Mouse (Mus musculus): ENCODE data around the gene Ndufaf7. TPM values are rescaled to one million over a fixed set of nuclear protein-coding genes. Genes with fewer than 3 reads are reported as not detected.

Gene Ndufaf7
- polyA plus RNA-seq, 1 experiment from 2014 or later: 46.5 TPM

DNA sequence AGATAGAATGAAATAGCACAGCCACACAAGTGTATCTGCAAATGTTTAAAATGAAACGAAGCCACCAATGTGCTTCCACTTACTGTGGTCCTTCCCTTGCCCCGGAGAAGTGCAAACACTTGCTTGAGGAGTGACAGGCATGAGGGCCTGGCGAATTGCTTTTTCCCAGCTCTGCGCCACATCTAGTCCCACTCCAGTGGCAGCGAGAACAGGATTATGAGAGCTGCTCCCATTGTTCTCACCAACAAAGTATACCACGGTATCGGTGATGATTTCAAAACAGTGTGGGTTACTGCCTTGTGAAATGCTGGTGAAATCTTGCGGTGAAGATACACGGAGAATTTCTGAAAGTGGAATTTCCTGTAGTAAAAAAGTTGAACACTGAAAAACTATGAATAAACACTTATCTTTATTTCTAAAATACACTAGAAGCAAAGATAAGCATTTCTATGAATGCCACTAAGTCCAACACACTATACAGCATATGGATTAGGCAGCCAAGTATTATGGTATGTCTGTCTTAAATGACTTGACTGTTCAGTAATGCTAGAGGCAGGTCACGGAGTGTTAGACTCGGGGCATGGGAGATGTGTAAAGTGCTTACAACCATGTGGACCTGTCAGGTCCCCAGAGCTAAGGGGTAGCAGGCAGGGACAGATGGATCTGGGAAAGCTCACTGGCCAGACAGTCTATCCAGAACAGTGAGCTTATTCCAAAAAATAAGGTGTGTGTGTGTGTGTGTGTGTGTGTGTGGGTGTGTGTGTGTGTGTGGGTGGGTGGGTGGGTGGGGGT is 29.4 kb downstream of the Ndufaf7 start:
- ATAC-seq (ENCODE audit: insufficient number of reproducible peaks, low FRiP score, low TSS enrichment, low read depth) (no peak), DNase-seq (ENCODE audit: low spot score) (no peak)
- H3K27ac ChIP-seq (replicated peaks; ENCODE audit: low read depth, low read length): no peak overlapping the region
- H3K4me1 ChIP-seq (ENCODE audit: control insufficient read depth, insufficient read depth, low read length): no peaks in the 10 kb centered on the region
- H3K4me3 ChIP-seq (ENCODE audit: low read depth, low read length): no peak overlapping the region
- H3K27me3 ChIP-seq (ENCODE audit: control insufficient read depth, insufficient read depth, low read length): no peaks in the 10 kb centered on the region
- no peak overlapping the region for H3K9ac ChIP-seq (ENCODE audit: low read length)
- H3K9me3 ChIP-seq (ENCODE audit: control insufficient read depth, low read length): no peaks in the 10 kb centered on the region
- no peak overlapping the region for H3K4me2 ChIP-seq (ENCODE audit: low read depth, severe bottlenecking)
- WGBS: 93% methylated on average over 11 of the region's 11 CpGs
- H3K36me3 ChIP-seq (ENCODE audit: control insufficient read depth, insufficient read depth, low read length): peaks cover 6% of the 10 kb centered on the region; the same call in 1 of the 2 replicates

DNA sequence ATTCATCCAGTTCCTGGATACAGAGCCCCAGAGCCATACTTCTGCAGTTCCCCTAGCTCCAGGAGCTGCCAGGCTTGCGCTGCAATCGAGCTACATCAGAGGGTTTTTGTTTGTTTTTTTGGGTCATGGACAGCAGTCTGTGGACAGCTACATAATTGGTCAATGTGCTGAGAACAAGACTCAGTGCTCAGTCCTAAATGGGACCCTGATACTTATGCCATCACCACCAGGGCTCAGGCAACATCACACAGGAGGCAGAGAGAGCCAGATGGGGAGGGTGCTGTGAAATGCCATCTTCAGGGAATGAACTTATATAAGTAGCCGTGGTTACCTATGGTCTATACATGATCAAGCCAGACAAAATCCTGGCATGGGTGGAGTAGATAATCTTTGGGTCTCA is 31.6 kb downstream of the Ndufaf7 start:
- Histone ChIP-seq H3K4me3 (ENCODE audit: low read depth, low read length) (no peak overlapping the region), H3K27ac (replicated peaks; ENCODE audit: low read depth, low read length) (no peak overlapping the region), H3K4me2 (ENCODE audit: low read depth, severe bottlenecking) (no peak overlapping the region), H3K27me3 (ENCODE audit: control insufficient read depth, insufficient read depth, low read length) (no peaks in the 10 kb centered on the region), H3K4me1 (ENCODE audit: control insufficient read depth, insufficient read depth, low read length) (no peaks in the 10 kb centered on the region), H3K36me3 (ENCODE audit: control insufficient read depth, insufficient read depth, low read length) (no peaks in the 10 kb centered on the region), H3K9ac (ENCODE audit: low read length) (no peak overlapping the region), H3K9me3 (ENCODE audit: control insufficient read depth, low read length) (no peaks in the 10 kb centered on the region)
- no peak for DNase-seq (ENCODE audit: low spot score)
- WGBS: 88% methylated on average over 3 of the region's 3 CpGs
- ATAC-seq (ENCODE audit: insufficient number of reproducible peaks, low FRiP score, low TSS enrichment, low read depth): no peak

DNA sequence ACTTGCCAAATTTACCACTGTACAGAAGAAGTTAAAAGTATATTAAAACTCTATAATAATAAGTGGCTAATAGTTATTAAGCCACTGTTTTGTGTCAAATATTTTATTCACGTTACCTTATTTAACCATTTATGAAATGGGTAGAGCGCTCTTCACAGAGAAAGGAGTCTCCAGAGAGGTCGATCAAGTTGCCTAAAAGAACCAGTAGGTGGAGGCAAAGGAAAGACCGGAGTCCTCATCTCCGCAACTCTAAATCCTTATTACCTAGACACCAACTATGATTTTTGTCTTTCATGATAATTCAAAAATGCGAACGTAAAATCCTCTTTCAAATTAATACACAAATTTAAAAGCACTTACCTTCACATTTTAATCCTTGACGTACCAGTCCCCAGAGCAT is 46.2 kb downstream of the Ndufaf7 start:
- Histone ChIP-seq H3K9me3 (ENCODE audit: control insufficient read depth, low read length) (no peaks in the 10 kb centered on the region), H3K4me3 (ENCODE audit: low read depth, low read length) (no peak overlapping the region), H3K36me3 (ENCODE audit: control insufficient read depth, insufficient read depth, low read length) (no peaks in the 10 kb centered on the region; the same call in 1 of the 2 replicates), H3K27me3 (ENCODE audit: control insufficient read depth, insufficient read depth, low read length) (no peaks in the 10 kb centered on the region), H3K4me1 (ENCODE audit: control insufficient read depth, insufficient read depth, low read length) (no peaks in the 10 kb centered on the region), H3K4me2 (ENCODE audit: low read depth, severe bottlenecking) (no peak overlapping the region), H3K9ac (ENCODE audit: low read length) (no peak overlapping the region), H3K27ac (replicated peaks; ENCODE audit: low read depth, low read length) (no peak overlapping the region)
- ATAC-seq (ENCODE audit: insufficient number of reproducible peaks, low FRiP score, low TSS enrichment, low read depth) (no peak), DNase-seq (ENCODE audit: low spot score) (no peak)
- WGBS: 93% methylated on average over 8 of the region's 8 CpGs

DNA sequence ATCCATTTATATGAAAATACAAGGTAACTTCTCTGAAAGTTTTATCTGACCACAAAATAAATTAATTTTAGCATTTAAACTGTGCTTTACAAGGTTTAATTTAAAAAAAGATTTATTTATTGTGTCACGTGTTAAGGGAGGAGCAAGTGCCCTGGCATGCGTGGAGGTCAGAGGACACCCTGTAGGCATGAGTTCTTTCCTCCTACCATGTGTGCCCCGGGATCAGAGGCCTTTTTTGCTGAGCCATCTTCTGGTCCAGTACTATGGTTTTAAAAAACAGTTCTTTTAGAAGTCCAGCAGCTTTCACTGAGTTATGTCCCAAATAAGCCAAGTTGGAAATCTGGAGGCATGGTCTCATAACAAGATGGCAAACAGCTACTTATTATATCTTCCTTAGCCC is 46.8 kb downstream of the Ndufaf7 start:
- no peaks in the 10 kb centered on the region for H3K27me3 ChIP-seq (ENCODE audit: control insufficient read depth, insufficient read depth, low read length)
- no peaks in the 10 kb centered on the region for H3K9me3 ChIP-seq (ENCODE audit: control insufficient read depth, low read length)
- no peak overlapping the region for H3K4me3 ChIP-seq (ENCODE audit: low read depth, low read length)
- no peak overlapping the region for H3K27ac ChIP-seq (replicated peaks; ENCODE audit: low read depth, low read length)
- H3K36me3 ChIP-seq (ENCODE audit: control insufficient read depth, insufficient read depth, low read length): no peaks in the 10 kb centered on the region; the same call in 1 of the 2 replicates
- no peak overlapping the region for H3K4me2 ChIP-seq (ENCODE audit: low read depth, severe bottlenecking)
- H3K9ac ChIP-seq (ENCODE audit: low read length): no peak overlapping the region
- no peak for DNase-seq (ENCODE audit: low spot score)
- WGBS: 90% methylated on average over 3 of the region's 3 CpGs
- H3K4me1 ChIP-seq (ENCODE audit: control insufficient read depth, insufficient read depth, low read length): no peaks in the 10 kb centered on the region
- no peak for ATAC-seq (ENCODE audit: insufficient number of reproducible peaks, low FRiP score, low TSS enrichment, low read depth)

DNA sequence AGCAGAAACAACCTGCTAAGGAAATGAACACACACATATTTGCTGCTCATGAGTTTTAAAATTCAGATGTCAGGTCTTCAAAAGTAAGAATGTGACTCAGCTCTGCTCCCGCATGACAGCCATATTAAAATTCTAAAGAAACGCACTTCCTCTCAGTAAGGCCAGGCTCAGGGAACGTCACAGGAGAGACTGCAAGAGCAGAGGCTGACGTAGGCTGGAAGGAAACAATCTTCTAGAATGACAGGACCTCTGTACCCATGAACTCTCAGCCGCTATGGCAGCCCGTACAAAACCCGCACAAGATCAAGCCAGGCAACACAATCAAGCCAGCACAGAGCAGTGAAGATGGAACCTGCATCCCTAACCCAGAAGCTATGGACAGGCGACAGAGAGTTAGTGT is 52.1 kb downstream of the Ndufaf7 start:
- Histone ChIP-seq H3K9ac (ENCODE audit: low read length) (no peak overlapping the region), H3K4me3 (ENCODE audit: low read depth, low read length) (no peak overlapping the region), H3K36me3 (ENCODE audit: control insufficient read depth, insufficient read depth, low read length) (no peaks in the 10 kb centered on the region), H3K4me1 (ENCODE audit: control insufficient read depth, insufficient read depth, low read length) (peaks cover 5% of the 10 kb centered on the region; the same call in 1 of the 2 replicates), H3K9me3 (ENCODE audit: control insufficient read depth, low read length) (no peaks in the 10 kb centered on the region), H3K27me3 (ENCODE audit: control insufficient read depth, insufficient read depth, low read length) (no peaks in the 10 kb centered on the region), H3K27ac (replicated peaks; ENCODE audit: low read depth, low read length) (no peak overlapping the region), H3K4me2 (ENCODE audit: low read depth, severe bottlenecking) (no peak overlapping the region)
- DNase-seq (ENCODE audit: low spot score): no peak
- WGBS: 79% methylated on average over 8 of the region's 8 CpGs
- ATAC-seq (ENCODE audit: insufficient number of reproducible peaks, low FRiP score, low TSS enrichment, low read depth): no peak

DNA sequence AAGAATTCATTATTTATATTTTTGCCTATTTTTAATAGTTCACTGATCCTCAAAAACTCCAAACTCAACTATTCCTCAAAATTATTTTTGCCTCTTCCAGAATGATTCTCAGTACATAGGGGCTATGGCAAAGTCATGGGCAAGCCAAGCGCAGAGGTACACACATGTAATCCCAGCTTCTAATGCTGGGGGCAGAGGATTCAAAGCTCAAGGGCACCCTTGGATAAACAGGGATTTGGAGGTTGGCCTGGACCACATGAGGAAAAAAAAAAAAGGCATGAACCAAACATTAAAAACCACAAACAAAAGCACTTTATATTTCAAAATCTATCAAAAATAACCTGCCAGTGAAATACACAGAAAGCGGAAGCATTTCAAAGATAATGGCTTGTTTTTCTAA is 54.6 kb downstream of the Ndufaf7 start:
- H3K4me2 ChIP-seq (ENCODE audit: low read depth, severe bottlenecking): no peak overlapping the region
- no peak for DNase-seq (ENCODE audit: low spot score)
- no peaks in the 10 kb centered on the region for H3K36me3 ChIP-seq (ENCODE audit: control insufficient read depth, insufficient read depth, low read length)
- H3K27me3 ChIP-seq (ENCODE audit: control insufficient read depth, insufficient read depth, low read length): no peaks in the 10 kb centered on the region
- H3K9ac ChIP-seq (ENCODE audit: low read length): no peak overlapping the region
- ATAC-seq (ENCODE audit: insufficient number of reproducible peaks, low FRiP score, low TSS enrichment, low read depth): no peak
- H3K4me3 ChIP-seq (ENCODE audit: low read depth, low read length): no peak overlapping the region
- H3K9me3 ChIP-seq (ENCODE audit: control insufficient read depth, low read length): no peaks in the 10 kb centered on the region
- 95% methylated on average over 2 of the region's 2 CpGs for WGBS
- H3K4me1 ChIP-seq (ENCODE audit: control insufficient read depth, insufficient read depth, low read length): peaks cover 5% of the 10 kb centered on the region; the same call in 1 of the 2 replicates
- H3K27ac ChIP-seq (replicated peaks; ENCODE audit: low read depth, low read length): no peak overlapping the region

DNA sequence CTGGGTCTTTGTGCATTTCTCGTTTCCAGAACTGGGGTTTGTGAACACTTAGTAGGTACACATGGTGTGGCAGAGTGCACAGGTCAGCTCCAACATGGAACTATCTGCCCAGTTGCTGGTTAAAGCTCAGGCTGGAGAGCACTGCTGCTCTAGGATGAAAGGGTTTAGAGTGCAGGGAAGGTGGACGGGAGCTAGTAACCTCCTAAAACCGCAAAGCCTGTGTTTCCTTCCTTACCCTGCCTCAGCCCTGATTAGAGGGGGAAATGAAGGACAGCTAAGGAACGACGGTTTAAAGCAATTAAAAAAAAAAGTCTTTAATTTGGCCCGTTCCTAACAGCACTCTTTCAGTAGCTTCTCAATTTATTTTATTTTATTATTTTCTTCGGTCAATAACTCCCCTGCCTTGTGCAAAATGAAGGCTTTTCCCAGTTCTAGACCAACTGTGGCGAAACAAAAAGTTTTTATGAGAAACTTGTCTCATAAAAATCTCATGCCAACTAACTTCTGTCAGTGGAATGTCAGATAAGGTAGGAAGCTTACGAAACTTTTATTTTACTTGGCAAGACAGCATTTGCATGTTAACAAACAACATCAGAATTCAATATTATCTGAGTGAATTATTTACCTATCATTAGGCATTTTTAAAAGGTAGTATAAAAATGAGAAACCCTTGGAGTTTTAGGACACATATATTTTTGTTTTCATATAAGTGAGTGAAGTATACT is 55.5 kb downstream of the Ndufaf7 start:
- H3K36me3 ChIP-seq (ENCODE audit: control insufficient read depth, insufficient read depth, low read length): no peaks in the 10 kb centered on the region
- no peak overlapping the region for H3K4me2 ChIP-seq (ENCODE audit: low read depth, severe bottlenecking)

DNA sequence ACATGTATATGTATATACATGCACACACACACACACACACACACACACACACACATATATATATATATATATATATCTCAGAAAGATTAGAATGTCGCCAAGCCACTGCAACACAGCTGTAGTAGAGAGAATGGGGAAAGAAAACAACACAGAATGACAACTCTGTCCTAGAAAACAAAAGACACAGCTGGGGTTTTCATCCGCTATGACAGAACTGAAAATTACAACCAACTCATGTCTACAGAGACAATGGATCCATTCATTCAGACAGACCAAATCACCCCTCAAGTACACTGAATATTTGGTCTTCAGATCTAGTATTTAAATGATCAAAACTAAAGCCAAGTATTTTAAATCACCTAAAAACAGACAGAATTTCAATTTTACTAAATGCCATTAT is 56.7 kb downstream of the Ndufaf7 start:
- Histone ChIP-seq H3K36me3 (ENCODE audit: control insufficient read depth, insufficient read depth, low read length) (no peaks in the 10 kb centered on the region), H3K4me2 (ENCODE audit: low read depth, severe bottlenecking) (no peak overlapping the region), H3K9ac (ENCODE audit: low read length) (no peak overlapping the region), H3K9me3 (ENCODE audit: control insufficient read depth, low read length) (no peaks in the 10 kb centered on the region), H3K4me3 (ENCODE audit: low read depth, low read length) (no peak overlapping the region), H3K27me3 (ENCODE audit: control insufficient read depth, insufficient read depth, low read length) (no peaks in the 10 kb centered on the region), H3K27ac (replicated peaks; ENCODE audit: low read depth, low read length) (no peak overlapping the region), H3K4me1 (ENCODE audit: control insufficient read depth, insufficient read depth, low read length) (peaks cover 5% of the 10 kb centered on the region; the same call in 1 of the 2 replicates)
- no peak for ATAC-seq (ENCODE audit: insufficient number of reproducible peaks, low FRiP score, low TSS enrichment, low read depth)
- no peak for DNase-seq (ENCODE audit: low spot score)
- WGBS: 90% methylated on average over 2 of the region's 2 CpGs

More for the DNA sequence above, 55.5 kb downstream of the Ndufaf7 start:
- H3K9ac ChIP-seq (ENCODE audit: low read length): no peak overlapping the region
- no peak overlapping the region for H3K27ac ChIP-seq (replicated peaks; ENCODE audit: low read depth, low read length)
- no peak overlapping the region for H3K4me3 ChIP-seq (ENCODE audit: low read depth, low read length)
- DNase-seq (ENCODE audit: low spot score) (no peak), ATAC-seq (ENCODE audit: insufficient number of reproducible peaks, low FRiP score, low TSS enrichment, low read depth) (no peak)
- H3K27me3 ChIP-seq (ENCODE audit: control insufficient read depth, insufficient read depth, low read length): no peaks in the 10 kb centered on the region
- peaks cover 5% of the 10 kb centered on the region; the same call in 1 of the 2 replicates for H3K4me1 ChIP-seq (ENCODE audit: control insufficient read depth, insufficient read depth, low read length)
- 48% methylated on average over 9 of the region's 9 CpGs for WGBS
- no peaks in the 10 kb centered on the region for H3K9me3 ChIP-seq (ENCODE audit: control insufficient read depth, low read length)

Measured in limb, embryonic 11.5 days (tissue).